Mouse (Mus musculus) ES-Bruce4 (cell line): ENCODE measurements around the gene Nucb1.

Experiments
- CTCF ChIP-seq: IDR thresholded peaks from one replicate; pipeline ENCODE4 v1.8.1; 2011; ENCODE audit warnings: low read depth, low read length
- POLR2A ChIP-seq: IDR thresholded peaks from one replicate; pipeline ENCODE4 v1.8.1; 2011; ENCODE audit warnings: low read length; ENCODE audit not compliant: insufficient read depth

- TF ChIP-seq CTCF (no peak), POLR2A (no peak)
Measured at GRCm38 (mm10) chr7:45455932-45456696, 54.1 kb downstream of the Nucb1 start.
